Mouse (Mus musculus) lung, embryonic 14.5 days (tissue): Measurements from ENCODE around the gene Ssu2. TPM values are rescaled to one million over a fixed set of nuclear protein-coding genes. Genes with fewer than 3 reads are reported as not detected.
A peak's percentile ranks its signal among the peaks of the same experiment; 100 is the strongest.

Experiments
- ATAC-seq: fragments of 200-750 bp; cut with Nextera tagmentation; 2 replicates; pipeline ENCODE4 v1.8.0; 2017; ENCODE audit warnings: mild to moderate bottlenecking, moderate TSS enrichment, moderate library complexity; ENCODE audit not compliant: insufficient read depth
- DNase-seq: peaks from one replicate; pipeline ENCODE4 v3.0.0-alpha.2; 2015
- H3K27ac ChIP-seq: fragments of 300-500 bp; sonication (generic); 2 replicates; pipeline ENCODE4 v1.5.1; 2014; ENCODE audit warnings: low read depth, mild to moderate bottlenecking, moderate library complexity
- H3K27me3 ChIP-seq: fragments of 300-500 bp; sonication (generic); 2 replicates; pipeline ENCODE4 v1.6.1; 2014; ENCODE audit warnings: low read length, control low read depth; ENCODE audit not compliant: insufficient read depth
- H3K36me3 ChIP-seq: fragments of 300-500 bp; sonication (generic); 2 replicates; pipeline ENCODE4 v1.6.1; 2014; ENCODE audit warnings: control low read depth; ENCODE audit not compliant: insufficient read depth
- H3K4me1 ChIP-seq: fragments of 300-500 bp; sonication (generic); 2 replicates; pipeline ENCODE4 v1.6.1; 2014; ENCODE audit warnings: antibody characterized with exemption, control low read depth; ENCODE audit not compliant: insufficient read depth
- H3K4me2 ChIP-seq: fragments of 300-500 bp; sonication (generic); 2 replicates; pipeline ENCODE4 v1.6.1; 2014; ENCODE audit warnings: mild to moderate bottlenecking
- H3K4me3 ChIP-seq: fragments of 300-500 bp; sonication (generic); 2 replicates; pipeline ENCODE4 v1.5.1; 2014; ENCODE audit warnings: low read depth, low read length
- H3K9ac ChIP-seq: fragments of 300-500 bp; sonication (generic); 2 replicates; pipeline ENCODE4 v1.6.1; 2014
- H3K9me3 ChIP-seq: fragments of 300-500 bp; sonication (generic); 2 replicates; pipeline ENCODE4 v1.6.1; 2016; ENCODE audit warnings: low read depth, low read length, control low read depth
- CTCF ChIP-seq: IDR thresholded peaks from 2 replicates; pipeline ENCODE4 v1.5.1; 2016; ENCODE audit warnings: antibody characterized with exemption, low read depth
- WGBS: fragments of 180-500 bp; shearing (Covaris S2); extraction: QIAGEN DNeasy Blood & Tissue Kit; methylation state at CpG from one replicate; pipeline ENCODE4 v1.1.7; 2014; 5-methylcytosine and 5-hydroxymethylcytosine counted together
- polyA plus RNA-seq: library from polyadenylated mRNA; unstranded; fragments of >200 nt; fragmentation: Nextera tagmentation; extraction: Ambion mirVana; gene quantifications from 2 replicates; pipeline ENCODE4 v1.2.1, GENCODE M21; 2014

Ssu2 gene
- polyA plus RNA-seq, 1 experiment from 2014 or later = 2.4 TPM

DNA sequence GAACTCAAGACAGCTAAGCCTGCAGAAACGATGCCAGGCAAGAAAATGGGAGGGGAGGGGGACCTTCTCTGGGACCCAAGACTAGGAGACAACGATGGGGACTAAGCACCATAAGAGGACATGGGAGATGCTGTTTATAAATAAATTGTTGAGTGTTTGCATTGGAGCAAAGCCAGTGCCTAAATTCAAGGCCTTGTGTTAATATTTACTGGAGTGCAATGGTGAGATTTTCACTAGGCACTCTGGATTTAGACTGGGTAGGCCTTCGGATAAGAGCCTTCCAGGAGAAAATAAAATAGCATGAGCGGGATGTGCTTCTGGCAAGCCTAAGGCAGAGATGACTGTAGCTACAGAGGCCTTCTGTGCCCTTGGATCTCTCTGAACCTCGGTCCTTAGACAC lies 64.9 kb downstream of the Ssu2 start:
- no peak overlapping the region for H3K4me3 ChIP-seq
- H3K27me3 ChIP-seq = no peaks in the 10 kb centered on the region
- no peak overlapping the region for H3K9ac ChIP-seq
- no peak overlapping the region for H3K27ac ChIP-seq
- TF ChIP-seq CTCF = no peak
- H3K36me3 ChIP-seq = no peaks in the 10 kb centered on the region
- no peaks in the 10 kb centered on the region for H3K4me1 ChIP-seq
- no peak overlapping the region for H3K4me2 ChIP-seq
- 64% methylated on average over 5 of the region's 5 CpGs for WGBS
- H3K9me3 ChIP-seq = no peaks in the 10 kb centered on the region
- ATAC-seq (peak; percentile 31; the same call in 1 of the 2 replicates), DNase-seq (peak; percentile 56)

DNA sequence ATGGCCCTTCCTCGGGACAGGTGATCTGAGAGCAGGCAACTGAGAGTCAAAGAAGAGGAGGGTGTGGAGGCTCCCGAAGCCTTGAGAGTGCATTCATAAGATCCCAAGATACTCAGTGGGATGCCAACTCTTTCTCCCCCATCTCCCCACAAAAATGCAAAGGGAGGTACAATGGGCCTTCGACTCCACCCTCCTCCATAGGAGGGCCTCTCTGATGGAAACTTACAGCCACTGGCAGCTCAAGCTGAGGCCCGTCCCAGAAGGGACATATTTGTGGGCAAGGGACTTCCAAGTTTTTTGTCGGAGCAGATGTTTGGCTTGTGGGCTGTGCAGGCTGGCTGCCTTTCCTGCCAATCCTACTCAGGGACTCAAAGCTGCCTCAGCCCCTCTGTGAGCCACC lies 67.1 kb downstream of the Ssu2 start:
- Histone ChIP-seq H3K9me3 (no peaks in the 10 kb centered on the region), H3K4me2 (no peak overlapping the region), H3K9ac (no peak overlapping the region), H3K4me3 (no peak overlapping the region), H3K27ac (no peak overlapping the region), H3K36me3 (peaks cover 3% of the 10 kb centered on the region; the same call in 1 of the 2 replicates), H3K4me1 (no peaks in the 10 kb centered on the region), H3K27me3 (no peaks in the 10 kb centered on the region)
- no peak for DNase-seq
- WGBS = 51% methylated on average over 5 of the region's 5 CpGs
- no peak for ATAC-seq
- no peak for TF ChIP-seq CTCF

GRCm38 (mm10) chr6:112319449-112319848 lies 68.4 kb downstream of the Ssu2 start:
- H3K36me3 ChIP-seq = peaks cover 5% of the 10 kb centered on the region; the same call in 1 of the 2 replicates
- WGBS = 92% methylated on average over 4 of the region's 4 CpGs

GRCm38 (mm10) chr6:112311385-112311784 lies 76.4 kb downstream of the Ssu2 start:
- Histone ChIP-seq H3K4me3 (no peak overlapping the region), H3K27ac (no peak overlapping the region), H3K36me3 (peaks cover 5% of the 10 kb centered on the region; the same call in 1 of the 2 replicates), H3K27me3 (no peaks in the 10 kb centered on the region), H3K4me2 (no peak overlapping the region), H3K9me3 (no peaks in the 10 kb centered on the region), H3K9ac (no peak overlapping the region), H3K4me1 (no peaks in the 10 kb centered on the region)
- TF ChIP-seq CTCF = no peak
- ATAC-seq (no peak), DNase-seq (peak; percentile 40)
- WGBS = 23% methylated on average over 4 of the region's 4 CpGs

More at GRCm38 (mm10) chr6:112319449-112319848, 68.4 kb downstream of the Ssu2 start:
- no peak for DNase-seq
- Histone ChIP-seq H3K9me3 (no peaks in the 10 kb centered on the region), H3K4me3 (no peak overlapping the region), H3K4me1 (no peaks in the 10 kb centered on the region), H3K9ac (no peak overlapping the region), H3K27ac (no peak overlapping the region), H3K4me2 (no peak overlapping the region), H3K27me3 (no peaks in the 10 kb centered on the region)
- no peak for ATAC-seq
- no peak for TF ChIP-seq CTCF

DNA sequence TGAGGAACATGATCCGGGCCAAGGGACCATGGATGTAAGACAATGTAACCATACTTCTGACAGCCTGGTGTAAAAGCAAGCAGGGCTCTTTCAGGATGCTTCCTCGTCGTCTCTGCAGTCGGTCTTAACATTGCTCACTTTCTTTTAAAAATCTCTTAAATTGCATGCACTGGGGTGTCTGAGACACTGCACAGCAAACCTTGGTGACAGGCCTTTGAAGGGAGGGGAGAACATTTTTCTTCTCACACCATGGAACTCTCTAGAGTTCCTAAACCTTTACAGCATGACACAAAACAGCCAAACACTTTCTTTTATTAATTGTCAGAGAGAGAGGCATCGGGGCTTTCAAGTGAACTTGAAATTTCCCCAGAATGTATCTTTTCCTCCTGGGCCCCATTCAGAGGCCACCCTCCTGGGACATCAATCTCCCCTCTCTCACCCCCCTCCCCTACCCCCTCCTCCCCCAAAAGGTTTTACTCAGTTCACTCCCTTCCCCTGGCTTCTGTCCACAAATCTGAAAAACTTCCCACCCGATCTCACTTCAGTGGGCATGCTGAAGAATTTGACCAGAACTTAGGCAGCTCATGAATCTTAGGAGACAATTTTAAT lies 78.4 kb downstream of the Ssu2 start:
- no peak for TF ChIP-seq CTCF
- Histone ChIP-seq H3K9me3 (no peaks in the 10 kb centered on the region), H3K4me1 (peaks cover 3% of the 10 kb centered on the region; the same call in 1 of the 2 replicates), H3K4me2 (no peak overlapping the region), H3K27ac (no peak overlapping the region; the same call in 1 of the 2 replicates), H3K27me3 (no peaks in the 10 kb centered on the region), H3K4me3 (no peak overlapping the region), H3K9ac (no peak overlapping the region), H3K36me3 (no peaks in the 10 kb centered on the region)
- ATAC-seq (peak; percentile 77), DNase-seq (peak; percentile 77)
- WGBS = 31% methylated on average over 6 of the region's 6 CpGs

Other genes with a start within 250 kb of the Ssu2 start
- 31.7 and 37.1 TPM in 2 replicates for gene Lmcd1, start 114.3 kb downstream of the Ssu2 start, polyA plus RNA-seq
- gene Cav3, start 71.5 kb upstream of the Ssu2 start, polyA plus RNA-seq = 0.63 and 2.2 TPM in 2 replicates
- 0.14 and 0.22 TPM in 2 replicates for gene Oxtr, start 101.9 kb upstream of the Ssu2 start, polyA plus RNA-seq